Mouse (Mus musculus): ENCODE data around the gene Zmat1. TPM values are rescaled to one million over a fixed set of nuclear protein-coding genes. Genes with fewer than 3 reads are reported as not detected.

Zmat1 gene
- polyA plus RNA-seq, 1 experiment = 6.4 TPM

GRCm38 (mm10) chrX:134929927-134930326 lies 79.1 kb downstream of the Zmat1 start:
- TF ChIP-seq POLR2A (IDR thresholded peaks at IDR 0.05; ENCODE audit: borderline replicate concordance, low read depth, low read length) (no peak), CTCF (IDR thresholded peaks at IDR 0.05; ENCODE audit: low read depth, low read length) (no peak)
- H3K4me3 ChIP-seq (ENCODE audit: insufficient read depth, low read length) = no peak overlapping the region
- no peak overlapping the region for H3K27ac ChIP-seq (ENCODE audit: insufficient read depth, low read depth, low read length)
- H3K4me1 ChIP-seq (ENCODE audit: control insufficient read depth, insufficient read depth, low read length) = no peaks in the 10 kb centered on the region

- TF ChIP-seq CTCF (IDR thresholded peaks at IDR 0.05; ENCODE audit: low read depth, low read length) (no peak), POLR2A (IDR thresholded peaks at IDR 0.05; ENCODE audit: borderline replicate concordance, low read depth, low read length) (no peak)
- no peaks in the 10 kb centered on the region for H3K4me1 ChIP-seq (ENCODE audit: control insufficient read depth, insufficient read depth, low read length)
Measured at GRCm38 (mm10) chrX:134925058-134925457, 84.0 kb downstream of the Zmat1 start.

GRCm38 (mm10) chrX:134923675-134924424 lies 85.2 kb downstream of the Zmat1 start:
- TF ChIP-seq POLR2A (IDR thresholded peaks at IDR 0.05; ENCODE audit: borderline replicate concordance, low read depth, low read length) (no peak), CTCF (IDR thresholded peaks at IDR 0.05; ENCODE audit: low read depth, low read length) (no peak)
- H3K4me1 ChIP-seq (ENCODE audit: control insufficient read depth, insufficient read depth, low read length) = no peaks in the 10 kb centered on the region

More at GRCm38 (mm10) chrX:134925058-134925457, 84.0 kb downstream of the Zmat1 start:
- Histone ChIP-seq H3K27ac (ENCODE audit: insufficient read depth, low read depth, low read length) (no peak overlapping the region), H3K4me3 (ENCODE audit: insufficient read depth, low read length) (no peak overlapping the region)

More at GRCm38 (mm10) chrX:134923675-134924424, 85.2 kb downstream of the Zmat1 start:
- Histone ChIP-seq H3K4me3 (ENCODE audit: insufficient read depth, low read length) (no peak overlapping the region), H3K27ac (ENCODE audit: insufficient read depth, low read depth, low read length) (no peak overlapping the region)

Other genes starting within 250 kb of the Zmat1 start
- gene Armcx2, start 200.0 kb downstream of the Zmat1 start, polyA plus RNA-seq (2012; ENCODE audit: insufficient read depth, insufficient read length, missing spikeins) = 0.63 and 0.64 TPM in 2 replicates
- 0.47 and 0.73 TPM in 2 replicates for gene Nxf2, start 44.5 kb downstream of the Zmat1 start, polyA plus RNA-seq (2012; ENCODE audit: insufficient read depth, insufficient read length, missing spikeins)
- gene Gm15023, start 168.4 kb upstream of the Zmat1 start, polyA plus RNA-seq (2012; ENCODE audit: insufficient read depth, insufficient read length, missing spikeins) = not detected in 2 replicates
- not detected in 2 replicates for gene Tceal6, start 201.5 kb upstream of the Zmat1 start, polyA plus RNA-seq (2012; ENCODE audit: insufficient read depth, insufficient read length, missing spikeins)

All from bone marrow macrophage, adult 2 months (primary cell).